Mouse (Mus musculus) adrenal gland (tissue): ENCODE measurements at regions not wholly inside any gene's neighbourhood (a gene's known extent, or its start where the extent isn't known, plus 50 kb on each side); places are given as distances from the start of the nearest gene placed in this dataset.

Experiments
- intact Hi-C: fragments of 180-260 bp; cut with DNase I; formaldehyde crosslinking; loops from one replicate; pipeline ENCODE4 v1.15.1; 2025

DNA sequence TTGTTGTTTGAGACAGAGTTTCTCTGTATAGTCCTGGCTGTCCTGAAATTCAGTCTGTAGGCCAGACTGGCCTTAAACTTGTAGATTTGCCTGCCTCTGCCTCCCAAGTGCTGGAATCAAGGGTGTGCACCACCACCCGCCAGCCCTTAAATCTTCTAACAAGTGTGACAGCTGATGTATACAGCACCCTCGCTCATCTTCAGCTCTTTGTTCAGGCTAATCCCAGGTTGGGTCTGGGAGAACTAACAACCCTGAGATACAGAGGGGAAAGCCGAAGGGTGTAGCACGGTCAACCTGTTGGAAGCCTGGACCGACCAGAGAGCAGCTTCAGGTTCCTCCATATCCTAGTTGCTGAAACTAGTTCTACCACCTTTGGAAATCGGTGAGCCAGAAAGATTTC lies 99.0 kb downstream of the Tmem30b start:
- intact Hi-C loops = no loop called here

DNA sequence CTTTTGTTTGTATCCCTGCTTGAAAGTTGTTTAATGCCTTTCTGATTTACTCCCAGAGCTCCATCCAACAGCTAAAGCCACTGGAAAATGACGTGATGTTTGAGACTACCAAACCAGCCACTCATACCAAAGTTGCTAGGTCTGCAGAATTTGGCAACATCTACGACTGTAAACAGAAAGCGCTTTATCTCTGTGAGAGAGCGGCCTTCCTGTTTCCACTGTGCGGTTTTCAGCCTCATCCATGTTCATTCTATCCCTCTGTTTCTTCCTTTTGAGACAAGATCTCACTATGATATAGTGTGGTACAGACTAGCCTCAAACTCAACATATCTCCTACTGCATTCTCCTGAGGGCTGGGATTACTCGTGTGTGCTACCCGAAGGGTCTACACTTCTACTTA lies 100.0 kb downstream of the Tmem30b start:
- intact Hi-C loops = no loop called here

DNA sequence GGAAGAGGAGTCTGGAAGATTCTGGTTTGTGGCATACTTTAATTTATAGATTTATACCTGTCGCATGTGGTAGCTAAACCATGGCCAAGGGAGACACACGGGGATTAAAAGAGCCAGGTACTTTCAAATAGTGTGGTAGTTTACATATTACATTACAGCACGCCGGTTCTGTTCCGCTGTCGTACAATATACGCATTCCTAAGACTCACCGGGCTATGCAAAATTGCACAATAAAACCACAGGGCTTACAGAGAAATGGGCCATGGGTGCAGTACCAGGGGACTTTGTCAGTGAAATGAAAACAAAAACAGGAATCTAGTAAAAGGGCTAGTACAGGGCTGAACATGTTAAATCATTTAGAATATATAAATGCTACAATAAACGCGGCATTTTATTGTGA lies 100.6 kb downstream of the Tmem30b start:
- intact Hi-C loops = no loop called here

DNA sequence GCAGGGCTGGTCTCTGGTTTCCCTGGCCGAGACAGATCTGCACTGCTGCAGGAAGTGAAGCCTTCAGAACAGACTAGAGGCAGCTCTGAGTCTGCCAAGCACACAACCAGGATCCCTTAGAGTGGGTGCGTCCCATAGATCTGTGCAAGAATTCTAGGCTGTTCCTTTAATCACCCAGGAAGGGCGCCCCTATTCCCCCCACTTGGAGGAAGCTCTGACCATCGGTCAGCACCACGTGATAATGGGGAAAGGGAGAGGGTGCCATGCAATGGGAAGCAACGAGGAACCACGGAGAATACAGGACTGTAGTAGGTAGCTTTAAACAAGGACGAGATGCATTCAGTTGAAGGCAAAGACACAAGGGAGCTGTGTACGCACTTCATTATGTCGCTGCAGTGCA lies 101.1 kb downstream of the Tmem30b start:
- intact Hi-C loops = no loop called here

DNA sequence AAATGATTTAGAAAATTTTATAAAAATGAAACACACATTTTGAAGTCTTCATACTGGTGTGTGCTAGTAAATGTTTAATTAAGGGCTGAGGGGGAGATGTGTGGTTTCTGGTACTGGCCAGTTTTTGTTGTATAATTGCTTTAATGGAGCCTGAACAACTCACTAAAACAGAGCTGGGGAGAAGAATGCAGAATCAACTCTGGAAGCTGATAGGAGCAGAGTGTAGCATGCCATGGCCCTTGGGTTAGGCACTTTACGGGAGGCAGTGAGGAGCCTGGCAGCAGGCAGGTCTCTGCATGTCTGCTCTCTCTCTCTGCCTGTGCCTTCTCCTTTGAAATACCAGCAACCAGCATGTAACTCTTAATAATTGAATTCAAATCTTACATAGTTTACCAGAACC lies 104.9 kb downstream of the Tmem30b start:
- intact Hi-C loops = no loop called here

DNA sequence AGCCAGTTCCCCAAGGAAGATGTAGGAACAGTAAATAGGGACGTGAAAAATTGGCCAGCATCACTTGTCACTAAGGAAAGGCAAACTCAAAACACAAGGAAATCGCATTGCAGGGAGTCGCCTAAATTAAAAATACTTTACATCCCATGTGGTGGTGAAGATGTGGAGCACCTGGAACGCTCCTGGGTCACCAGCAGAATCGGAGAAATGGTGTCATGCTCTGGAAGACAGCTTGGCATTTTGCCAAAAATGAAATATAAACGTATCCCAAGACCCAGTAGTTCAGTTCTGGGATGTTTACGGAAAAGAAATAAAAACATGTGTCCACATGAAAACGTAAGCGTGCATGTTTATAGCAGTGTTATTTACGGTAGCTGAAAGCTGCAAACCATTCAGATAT lies 111.5 kb downstream of the Tmem30b start:
- intact Hi-C loops = no loop called here

DNA sequence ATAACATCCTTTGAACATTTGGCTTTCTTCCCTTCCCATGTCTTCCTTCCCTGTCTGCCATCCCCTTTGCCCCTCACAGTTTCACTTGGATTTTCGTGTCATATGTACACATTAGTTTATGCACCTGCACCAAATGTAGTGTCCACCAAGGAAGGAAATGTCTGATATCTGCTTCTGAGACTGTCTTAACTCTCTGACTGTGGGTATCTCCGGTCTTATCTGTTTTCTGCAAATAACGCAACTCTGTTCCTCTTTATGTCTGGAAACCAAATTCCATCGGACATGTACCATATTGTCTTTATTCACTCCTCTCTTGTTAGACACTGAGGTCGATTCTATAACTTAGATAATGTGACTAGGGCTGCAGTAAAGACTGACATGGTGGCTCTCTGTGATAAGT lies 113.6 kb downstream of the Tmem30b start:
- intact Hi-C loops = no loop called here

DNA sequence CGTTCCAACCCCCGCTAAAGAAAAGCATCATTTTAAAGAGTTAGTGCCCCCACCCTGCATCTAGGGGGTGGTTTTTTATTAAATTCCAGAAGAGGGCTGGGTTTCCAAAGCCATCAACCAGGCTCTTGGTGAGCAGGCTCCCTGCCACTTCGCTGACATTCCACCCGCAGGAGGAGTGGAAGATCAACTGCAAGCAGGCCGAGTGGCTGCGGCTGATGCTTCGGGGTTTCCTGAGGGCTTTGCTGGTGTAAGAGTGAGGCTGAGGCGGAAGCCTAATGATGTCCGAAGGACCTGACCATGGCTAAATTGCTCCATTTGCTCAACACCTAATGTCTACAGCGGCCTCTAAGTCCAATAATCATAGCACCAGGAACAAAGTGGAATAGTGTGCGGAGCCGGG lies 118.0 kb downstream of the Tmem30b start:
- intact Hi-C loops = no loop called here

DNA sequence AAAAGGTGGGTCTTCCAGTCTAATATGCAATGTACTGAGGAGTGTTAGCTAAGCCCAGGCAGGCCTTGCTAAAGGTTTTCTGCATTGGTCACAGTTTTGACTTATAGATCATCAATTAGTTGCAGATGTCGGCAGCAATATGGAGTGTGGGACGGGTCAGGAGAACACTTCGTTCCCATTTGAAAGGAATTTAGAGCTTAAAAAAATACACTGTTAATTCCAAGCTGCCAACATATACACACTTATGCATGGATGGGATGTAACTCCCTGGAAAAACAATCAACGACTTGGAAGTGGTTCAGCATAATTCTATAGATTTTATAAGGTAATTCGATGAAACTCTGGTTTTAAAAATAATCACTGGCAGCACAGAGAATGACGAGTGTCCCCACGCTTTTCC lies 121.4 kb downstream of the Tmem30b start:
- intact Hi-C loops = no loop called here

DNA sequence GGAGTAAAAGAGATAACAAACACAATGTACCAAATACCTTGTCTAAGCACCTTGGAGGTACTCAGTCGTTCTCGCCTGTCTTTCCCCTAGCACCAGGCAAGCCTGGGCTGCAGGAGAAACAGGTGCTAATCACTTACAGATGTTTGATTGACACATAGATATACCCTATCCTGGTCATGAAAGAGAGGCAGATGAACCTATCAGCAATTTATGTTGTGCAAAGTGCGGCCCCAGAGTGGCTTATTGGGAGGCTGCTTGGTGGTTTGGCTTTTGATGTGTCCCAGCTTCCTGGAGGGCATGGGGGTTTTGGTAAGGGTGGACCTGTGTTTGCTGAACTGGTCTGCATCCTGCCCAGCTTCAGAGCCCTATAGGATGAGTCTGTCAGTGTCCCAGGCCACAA lies 129.1 kb downstream of the Tmem30b start:
- intact Hi-C loops = no loop called here

DNA sequence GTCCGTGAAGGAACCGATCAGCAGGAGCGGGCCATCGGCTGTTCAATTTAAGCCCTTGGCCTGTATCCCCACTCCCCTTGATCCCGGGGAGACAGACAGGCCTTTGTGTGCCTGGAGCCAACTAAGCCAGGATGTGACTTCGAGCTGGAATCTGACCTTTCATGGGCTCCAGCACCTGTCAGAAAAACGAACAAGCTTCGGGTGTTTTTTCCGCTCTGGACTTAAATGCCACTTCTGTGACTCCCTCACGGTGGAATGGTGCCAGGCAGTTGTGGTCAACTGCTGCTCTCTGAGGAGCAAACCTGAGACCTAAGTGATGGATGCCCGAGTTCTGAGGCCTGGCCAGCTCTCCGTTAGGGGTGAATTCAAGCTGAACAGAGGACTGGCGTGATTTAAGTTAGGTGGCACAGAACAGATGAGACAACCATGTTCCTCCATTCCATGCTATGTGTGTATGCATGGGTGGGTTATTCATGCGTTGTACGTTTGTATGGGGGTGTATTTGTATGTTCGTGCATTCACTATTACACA lies 129.8 kb downstream of the Tmem30b start:
- intact Hi-C loops = no loop called here

DNA sequence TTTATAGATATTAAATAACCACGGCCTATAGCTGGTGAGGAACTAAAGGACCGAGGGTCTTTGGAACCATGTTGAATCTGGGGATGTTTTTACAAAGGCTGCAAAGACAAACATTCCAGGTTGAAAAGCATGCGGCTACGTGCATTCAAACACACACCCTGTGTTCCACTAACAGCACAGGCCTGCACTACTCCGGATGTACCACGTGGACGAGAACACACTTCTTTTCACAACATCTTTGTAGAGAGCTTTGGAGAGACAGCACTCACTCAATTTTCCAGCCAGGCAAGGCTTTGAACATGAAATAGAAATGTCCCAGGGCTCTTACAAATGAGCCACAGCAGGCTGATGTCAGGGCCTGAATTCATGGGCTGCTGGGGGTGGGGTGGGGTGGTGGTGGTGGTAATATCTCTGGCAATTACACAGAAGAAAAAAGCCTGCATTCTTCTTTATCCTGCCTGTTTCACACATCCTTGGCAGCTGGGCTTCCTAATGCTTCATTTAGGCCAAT lies 129.3 kb downstream of the Slc38a6 start:
- intact Hi-C loops = no loop called here

DNA sequence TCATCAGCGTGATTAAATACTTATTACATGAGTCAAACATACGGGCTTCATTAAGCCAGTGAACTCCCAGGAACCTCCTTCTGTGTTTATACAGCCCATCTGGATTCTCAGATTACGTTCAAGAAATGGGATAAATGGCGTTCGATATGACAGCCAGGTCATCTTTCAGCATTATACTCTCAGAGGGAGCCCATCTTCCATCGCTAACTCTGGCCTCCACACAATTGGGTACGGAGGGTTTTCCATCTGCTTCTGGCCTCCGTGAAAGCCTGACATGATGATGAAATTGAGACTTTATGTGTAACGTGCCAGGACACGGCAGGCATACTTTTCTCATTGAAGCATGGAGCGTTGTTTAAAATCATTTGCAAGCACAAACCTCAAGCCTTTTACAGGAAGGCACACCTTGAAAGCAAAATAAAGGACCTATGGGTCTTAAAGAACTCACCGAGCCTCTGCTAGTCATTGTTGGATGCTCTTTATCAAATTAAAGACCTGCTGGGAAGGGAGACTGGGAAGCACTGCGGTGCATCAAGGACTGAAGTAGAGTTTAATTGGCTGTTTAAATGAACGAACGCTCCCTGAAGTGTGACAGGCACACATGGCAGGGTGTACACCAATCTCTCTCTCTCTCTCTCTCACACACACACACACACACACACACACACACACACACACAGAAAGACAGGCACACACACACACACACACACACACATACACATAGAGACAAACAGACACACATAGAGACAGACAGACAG lies 127.0 kb downstream of the Slc38a6 start:
- intact Hi-C loops = no loop called here

DNA sequence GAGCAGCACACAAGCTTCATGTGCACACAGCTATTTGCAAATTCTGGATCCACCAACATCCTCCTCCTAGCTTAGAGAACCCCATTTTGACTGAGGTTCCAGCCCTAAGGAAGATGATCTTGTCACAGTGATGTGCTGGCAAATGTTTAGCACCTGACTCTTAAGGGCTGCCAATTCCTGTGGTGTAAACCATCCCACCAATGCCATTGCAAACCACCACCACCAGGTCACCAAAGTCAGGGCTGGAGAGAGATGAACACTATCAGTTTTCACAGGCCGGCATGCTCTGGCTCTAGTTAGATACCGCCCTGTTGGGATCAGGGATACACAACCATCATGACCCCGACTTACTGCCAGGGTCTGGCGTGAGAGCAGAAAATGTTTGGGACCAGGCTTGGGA lies 125.9 kb downstream of the Slc38a6 start:
- intact Hi-C loops = no loop called here

DNA sequence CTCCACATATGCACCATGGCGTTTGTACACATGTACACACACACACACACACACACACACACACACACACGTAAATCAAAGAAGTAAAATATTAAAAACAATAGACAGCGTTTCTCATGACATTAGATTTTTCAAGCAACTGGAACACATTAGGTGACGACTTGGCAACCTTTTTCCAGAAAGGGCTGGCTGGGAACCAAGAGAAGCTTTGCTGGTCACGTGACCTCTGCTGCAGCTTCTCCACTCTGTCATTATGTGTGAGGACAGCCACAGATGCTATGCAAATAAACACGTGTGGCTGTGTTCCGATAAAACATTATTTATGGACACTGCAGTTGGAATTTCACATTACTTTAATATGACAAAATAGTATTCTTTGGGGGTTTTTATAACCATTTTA lies 124.3 kb downstream of the Slc38a6 start:
- intact Hi-C loops = no loop called here

DNA sequence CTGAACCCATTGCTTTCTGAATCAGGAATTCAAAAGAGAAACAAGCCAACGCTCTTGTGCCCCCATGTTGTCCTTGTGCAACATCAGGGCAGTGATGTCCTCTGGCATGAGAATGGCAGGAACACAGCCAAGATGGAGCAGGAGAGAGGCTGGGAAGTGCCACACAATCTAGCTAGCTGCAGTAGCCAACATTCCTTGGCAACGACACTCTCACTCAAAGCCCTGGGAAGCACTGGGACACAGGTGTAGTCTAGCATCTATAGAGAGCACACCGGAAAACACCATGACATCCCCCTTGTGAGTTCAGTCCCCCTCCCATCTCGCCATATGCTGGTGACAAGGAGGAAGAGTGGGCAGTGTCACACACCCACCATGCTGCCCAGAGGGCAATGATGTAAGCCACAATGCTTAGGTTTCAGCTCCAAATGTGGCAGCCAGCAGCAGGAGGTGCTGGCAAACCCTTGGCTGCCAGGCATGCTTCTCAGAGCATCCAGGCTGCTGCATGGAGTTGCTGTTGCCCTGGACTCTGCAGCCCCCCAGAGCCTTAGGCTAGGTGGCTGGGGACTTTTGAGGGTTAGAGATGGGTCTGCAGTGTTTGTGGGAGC lies 123.0 kb downstream of the Slc38a6 start:
- intact Hi-C loops = no loop called here

DNA sequence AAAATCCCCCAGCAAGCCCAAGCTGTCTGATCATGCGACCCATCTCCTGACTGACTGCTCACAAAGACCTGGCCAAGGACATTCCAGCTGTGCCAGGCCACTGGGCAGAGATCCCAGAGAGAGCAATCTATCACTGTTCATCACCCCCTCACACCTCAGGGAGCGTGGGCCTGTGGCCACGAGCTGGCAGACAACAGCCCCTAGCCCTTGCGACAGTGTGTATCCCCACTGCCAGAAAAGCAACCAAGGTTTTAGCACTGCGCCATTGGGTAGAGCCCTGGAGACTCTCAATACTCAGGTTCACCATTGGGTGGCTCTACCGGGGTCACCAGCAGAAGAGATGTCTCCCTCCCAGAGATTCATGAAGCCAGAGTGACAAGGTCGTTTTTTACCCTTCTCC lies 122.0 kb downstream of the Slc38a6 start:
- intact Hi-C loops = no loop called here

DNA sequence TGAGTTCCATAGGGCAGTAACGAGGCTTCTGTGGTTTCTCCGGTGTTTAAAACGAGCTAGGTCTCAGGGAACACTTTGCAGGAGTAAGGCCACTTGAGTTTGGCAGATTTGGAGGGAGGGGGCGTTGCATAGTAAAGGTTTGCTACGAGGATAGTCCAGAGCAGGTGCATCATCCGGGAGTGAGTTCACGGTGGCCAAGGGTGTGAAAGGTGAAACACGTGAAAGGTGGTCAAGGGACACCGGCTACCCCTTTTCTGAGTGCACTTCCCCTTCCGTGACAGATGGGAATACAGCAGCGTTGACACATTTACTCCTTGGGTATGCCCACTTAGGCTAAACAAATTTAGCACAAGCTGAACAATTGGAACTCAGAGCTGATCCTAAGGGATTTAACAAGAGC lies 121.6 kb downstream of the Slc38a6 start:
- intact Hi-C loops = no loop called here

DNA sequence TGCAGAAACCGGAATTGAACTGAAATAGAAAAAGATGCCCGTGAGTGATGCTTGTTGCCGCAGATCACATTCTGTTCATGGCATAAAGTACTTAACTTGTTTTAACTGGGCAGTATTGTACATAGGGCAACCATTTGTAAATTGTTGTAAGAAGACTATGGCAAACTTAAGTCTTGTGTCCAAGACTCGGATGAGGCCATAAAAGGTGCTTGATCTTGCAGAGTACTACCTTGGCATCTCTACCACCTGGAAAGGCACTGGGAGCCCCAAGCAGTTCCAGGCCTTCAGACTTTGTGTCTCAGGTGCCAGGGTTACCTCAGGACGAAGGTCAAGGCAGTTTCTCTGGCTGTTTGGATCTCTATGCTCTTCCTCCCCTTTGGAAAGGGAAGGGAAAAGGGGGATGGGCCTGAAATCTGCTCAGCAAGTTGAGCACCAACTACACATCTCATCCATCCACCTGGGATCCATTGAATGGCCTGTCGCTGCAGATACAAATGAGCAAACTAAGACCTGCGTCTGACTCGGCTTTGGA lies 120.0 kb downstream of the Slc38a6 start:
- intact Hi-C loops = no loop called here

DNA sequence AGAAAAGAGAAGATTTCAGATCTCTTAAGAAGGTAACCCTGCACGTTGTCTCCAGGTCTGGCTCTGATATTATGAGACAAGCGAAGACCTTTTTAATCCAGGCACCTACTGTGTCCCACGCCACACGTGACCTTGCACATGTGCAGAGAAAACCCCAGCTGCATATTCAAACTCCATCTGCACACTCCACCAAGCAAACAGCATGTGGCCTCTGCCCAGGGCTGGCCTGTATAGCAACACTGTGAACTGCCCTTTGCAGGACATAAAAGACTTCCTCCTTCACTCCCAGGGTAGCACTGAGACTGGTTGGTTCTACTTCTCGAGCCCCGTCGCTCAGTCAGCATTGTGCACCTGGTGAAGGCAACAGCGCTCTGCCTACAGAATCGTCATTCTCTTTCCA lies 119.0 kb downstream of the Slc38a6 start:
- intact Hi-C loops = no loop called here

DNA sequence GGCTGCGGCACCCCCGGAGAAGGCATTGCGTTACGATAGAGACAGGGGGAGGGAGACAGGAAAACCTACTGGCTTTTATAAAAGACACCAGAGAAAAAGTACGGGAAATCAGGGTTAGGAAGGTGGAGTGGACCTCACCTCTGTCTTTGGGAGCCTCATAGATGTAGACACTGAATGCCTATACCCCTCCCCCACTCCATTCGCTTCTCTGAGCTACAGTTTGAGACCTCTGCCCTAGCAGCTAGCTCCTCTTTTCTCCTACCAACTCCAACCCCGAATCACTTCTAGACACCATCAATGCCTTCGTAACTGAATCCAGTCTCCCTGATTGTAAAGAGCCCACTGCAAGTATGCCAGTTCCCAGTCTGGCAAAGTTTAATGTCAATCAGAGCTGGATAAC lies 118.5 kb downstream of the Slc38a6 start:
- intact Hi-C loops = no loop called here

DNA sequence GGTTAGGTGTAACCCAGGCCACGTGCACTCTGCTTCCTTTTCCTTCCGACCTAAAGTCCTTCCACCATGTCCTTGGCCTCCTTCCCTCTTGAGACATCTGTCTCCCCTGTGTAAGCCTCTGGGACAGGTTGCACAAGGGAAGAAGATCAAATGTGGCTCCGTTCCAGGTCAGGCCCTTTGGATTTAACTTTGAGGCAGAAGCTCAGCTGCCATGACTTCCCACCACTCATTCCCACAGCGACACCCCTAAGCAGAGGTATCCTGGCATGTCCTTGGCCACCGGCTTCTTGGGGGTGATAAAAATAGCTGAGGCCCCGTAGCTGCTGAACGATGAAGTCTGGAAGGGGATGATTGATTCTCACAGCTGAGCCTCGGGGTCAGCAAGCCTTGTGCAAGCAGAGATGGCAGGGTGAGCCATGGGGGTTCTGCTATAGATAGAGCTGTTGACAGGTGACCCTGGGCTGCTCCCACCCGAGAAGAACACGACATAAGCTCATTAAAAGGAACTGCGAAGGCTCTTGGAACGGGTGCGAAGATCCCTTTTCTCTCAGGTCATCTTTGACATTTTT lies 117.4 kb downstream of the Slc38a6 start:
- intact Hi-C loops = no loop called here
